Mouse (Mus musculus) liver, embryonic 13.5 days (tissue): Measurements from ENCODE around the gene Dnajb12. TPM values are rescaled to one million over a fixed set of nuclear protein-coding genes. Genes with fewer than 3 reads are reported as not detected.

Source experiments
- ATAC-seq: fragments of 200-750 bp; cut with Nextera tagmentation; 2 replicates; pipeline ENCODE4 v1.8.0; 2017; ENCODE audit warnings: low read depth, mild to moderate bottlenecking, moderate number of reproducible peaks, moderate library complexity
- DNase-seq: peaks from one replicate; pipeline ENCODE4 v3.0.0; 2022
- H3K27ac ChIP-seq: fragments of 300-500 bp; sonication (generic); 2 replicates; pipeline ENCODE4 v1.5.1; 2015; ENCODE audit warnings: moderate library complexity, mild to moderate bottlenecking, inconsistent platforms
- H3K27me3 ChIP-seq: fragments of 300-500 bp; sonication (generic); 2 replicates; pipeline ENCODE4 v1.6.1; 2015; ENCODE audit warnings: mild to moderate bottlenecking, inconsistent platforms
- H3K36me3 ChIP-seq: fragments of 300-500 bp; sonication (generic); 2 replicates; pipeline ENCODE4 v1.6.1; 2015; ENCODE audit warnings: mild to moderate bottlenecking, inconsistent platforms
- H3K4me1 ChIP-seq: fragments of 300-500 bp; sonication (generic); replicated peaks from 2 replicates; pipeline ENCODE4 v1.6.1; 2015; ENCODE audit warnings: inconsistent platforms
- H3K4me2 ChIP-seq: fragments of 300-500 bp; sonication (generic); 2 replicates; pipeline ENCODE4 v1.6.1; 2015; ENCODE audit warnings: inconsistent platforms, mild to moderate bottlenecking, moderate library complexity
- H3K4me3 ChIP-seq: fragments of 300-500 bp; sonication (generic); replicated peaks from 2 replicates; pipeline ENCODE4 v1.5.1; 2015; ENCODE audit warnings: mild to moderate bottlenecking, inconsistent platforms
- H3K9ac ChIP-seq: fragments of 300-500 bp; sonication (generic); 2 replicates; pipeline ENCODE4 v1.6.1; 2015; ENCODE audit warnings: mild to moderate bottlenecking, inconsistent platforms
- H3K9me3 ChIP-seq: fragments of 300-500 bp; sonication (generic); replicated peaks from 2 replicates; pipeline ENCODE4 v1.6.1; 2016; ENCODE audit warnings: inconsistent platforms
- WGBS: fragments of 180-500 bp; shearing (Covaris S2); methylation state at CpG from one replicate; pipeline ENCODE4 v1.1.7; 2015; ENCODE audit not compliant: insufficient replicate concordance; 5-methylcytosine and 5-hydroxymethylcytosine counted together
- polyA plus RNA-seq: library from polyadenylated mRNA; unstranded; fragments of >200 nt; fragmentation: Nextera tagmentation; extraction: Ambion mirVana; gene quantifications from 2 replicates; pipeline ENCODE4 v1.2.1, GENCODE M21; 2015

The Dnajb12 gene
- polyA plus RNA-seq, 1 experiment from 2014 or later, result 13.4 TPM

- 15% methylated on average over 7 of the region's 7 CpGs for WGBS
- no peaks in the 10 kb centered on the region for H3K36me3 ChIP-seq
- DNase-seq (no peak), ATAC-seq (peak; percentile 16; the same call in 1 of the 2 replicates)
- H3K4me1 ChIP-seq, result peaks cover 44% of the 10 kb centered on the region
- no peak overlapping the region for H3K9ac ChIP-seq
- no peak overlapping the region for H3K4me3 ChIP-seq
- peaks cover 45% of the 10 kb centered on the region for H3K27me3 ChIP-seq
- H3K27ac ChIP-seq, result peak overlapping the region; percentile 53
- H3K9me3 ChIP-seq, result no peaks in the 10 kb centered on the region
- no peak overlapping the region for H3K4me2 ChIP-seq
These were observed 28.4 kb downstream of the Dnajb12 start for GRCm38 (mm10) chr10:59907695-59908299.

DNA sequence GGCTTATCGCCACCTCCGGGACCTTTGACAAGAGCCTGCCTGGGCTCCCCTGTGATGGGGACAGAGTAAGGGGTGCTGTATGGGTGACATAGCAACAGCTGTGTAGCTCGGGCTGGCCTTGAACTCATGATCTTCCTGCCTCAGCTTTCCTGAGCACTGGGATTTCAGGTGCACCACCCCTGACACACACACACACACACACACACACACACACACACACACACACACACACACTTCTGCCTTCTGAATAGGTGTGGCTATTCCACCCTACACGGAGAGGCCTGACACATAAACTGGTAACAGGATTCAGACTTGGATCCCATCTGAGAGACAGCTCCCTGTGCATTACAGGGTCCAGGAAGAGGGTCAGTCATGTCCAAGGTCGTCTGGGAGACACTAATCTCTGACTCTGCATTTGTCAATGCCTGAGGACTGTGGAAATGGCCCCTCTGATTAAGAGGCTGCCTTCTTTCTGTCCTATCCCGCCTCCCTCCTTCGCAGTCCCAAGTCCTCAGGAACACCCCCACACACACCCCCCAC lies 29.5 kb downstream of the Dnajb12 start:
- H3K9me3 ChIP-seq, result no peaks in the 10 kb centered on the region
- H3K4me1 ChIP-seq, result peaks cover 44% of the 10 kb centered on the region
- H3K4me2 ChIP-seq, result no peak overlapping the region
- H3K4me3 ChIP-seq, result no peak overlapping the region
- peaks cover 50% of the 10 kb centered on the region for H3K27me3 ChIP-seq
- no peak overlapping the region for H3K9ac ChIP-seq
- 0 out of 2 replicates have a peak, but pooled peaks have one; percentile 16 for ATAC-seq
- no peaks in the 10 kb centered on the region for H3K36me3 ChIP-seq
- no peak for DNase-seq
- WGBS, result 29% methylated on average over 7 of the region's 7 CpGs
- H3K27ac ChIP-seq, result 0 out of 2 replicates have a peak overlapping the region, but pooled peaks have one; percentile 53

DNA sequence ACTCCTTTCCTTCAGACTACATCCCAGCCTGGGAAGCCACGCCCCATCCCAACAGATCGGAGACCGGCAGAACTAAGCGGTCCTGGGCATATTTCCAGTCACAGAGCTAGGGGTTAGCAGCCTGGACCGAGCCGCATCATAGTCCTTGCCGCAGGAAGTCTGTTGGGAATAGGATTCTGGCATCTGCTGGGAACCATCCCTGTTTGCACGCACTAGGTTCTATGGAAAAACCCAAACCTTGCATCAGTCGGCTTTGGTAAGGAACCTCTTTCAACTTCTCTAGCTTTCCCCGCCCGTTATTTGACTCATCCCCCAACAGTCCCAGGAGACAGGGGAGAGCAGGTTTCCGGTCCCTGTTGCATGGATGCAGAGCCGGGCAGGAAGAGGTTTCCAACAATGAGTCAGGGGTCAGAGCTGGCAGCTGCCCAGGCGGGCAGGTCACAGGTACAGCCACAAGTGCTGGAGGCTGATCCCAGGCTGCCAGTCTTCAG lies 30.0 kb downstream of the Dnajb12 start:
- DNase-seq, result no peak
- Histone ChIP-seq H3K9me3 (no peaks in the 10 kb centered on the region), H3K4me2 (peak overlapping the region; percentile 25), H3K4me3 (no peak overlapping the region), H3K9ac (no peak overlapping the region), H3K36me3 (no peaks in the 10 kb centered on the region), H3K4me1 (peaks cover 44% of the 10 kb centered on the region), H3K27me3 (peaks cover 50% of the 10 kb centered on the region), H3K27ac (peak overlapping the region; percentile 8; the same call in 1 of the 2 replicates)
- WGBS, result 10% methylated on average over 14 of the region's 14 CpGs
- no peak for ATAC-seq

DNA sequence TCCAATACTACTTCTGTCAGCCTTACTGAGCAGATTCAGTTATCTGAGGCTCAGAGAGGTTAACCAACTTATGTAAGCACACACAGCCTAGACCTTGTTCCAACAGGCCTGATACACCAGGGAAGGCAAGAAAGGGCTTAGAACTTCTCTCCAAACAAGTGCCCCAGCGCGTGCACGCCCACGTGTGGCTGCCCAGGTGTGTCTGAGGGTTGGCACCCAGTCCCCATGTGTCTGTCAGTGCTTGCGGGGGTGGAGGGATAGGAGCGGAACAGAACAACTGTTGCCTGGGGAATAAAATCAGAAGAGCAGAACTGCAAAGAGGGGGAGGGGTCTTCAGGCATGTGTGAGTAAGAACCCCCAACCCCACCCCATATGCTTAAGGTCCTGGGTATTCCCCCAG lies 31.7 kb downstream of the Dnajb12 start:
- H3K27me3 ChIP-seq, result peaks cover 50% of the 10 kb centered on the region
- peak overlapping the region; percentile 35 for H3K4me2 ChIP-seq
- H3K4me1 ChIP-seq, result peaks cover 52% of the 10 kb centered on the region
- DNase-seq (no peak), ATAC-seq (no peak)
- no peaks in the 10 kb centered on the region for H3K9me3 ChIP-seq
- H3K27ac ChIP-seq, result no peak overlapping the region
- WGBS, result 34% methylated on average over 6 of the region's 6 CpGs
- H3K9ac ChIP-seq, result peak overlapping the region; percentile 30; the same call in 1 of the 2 replicates
- H3K4me3 ChIP-seq, result no peak overlapping the region
- no peaks in the 10 kb centered on the region for H3K36me3 ChIP-seq

DNA sequence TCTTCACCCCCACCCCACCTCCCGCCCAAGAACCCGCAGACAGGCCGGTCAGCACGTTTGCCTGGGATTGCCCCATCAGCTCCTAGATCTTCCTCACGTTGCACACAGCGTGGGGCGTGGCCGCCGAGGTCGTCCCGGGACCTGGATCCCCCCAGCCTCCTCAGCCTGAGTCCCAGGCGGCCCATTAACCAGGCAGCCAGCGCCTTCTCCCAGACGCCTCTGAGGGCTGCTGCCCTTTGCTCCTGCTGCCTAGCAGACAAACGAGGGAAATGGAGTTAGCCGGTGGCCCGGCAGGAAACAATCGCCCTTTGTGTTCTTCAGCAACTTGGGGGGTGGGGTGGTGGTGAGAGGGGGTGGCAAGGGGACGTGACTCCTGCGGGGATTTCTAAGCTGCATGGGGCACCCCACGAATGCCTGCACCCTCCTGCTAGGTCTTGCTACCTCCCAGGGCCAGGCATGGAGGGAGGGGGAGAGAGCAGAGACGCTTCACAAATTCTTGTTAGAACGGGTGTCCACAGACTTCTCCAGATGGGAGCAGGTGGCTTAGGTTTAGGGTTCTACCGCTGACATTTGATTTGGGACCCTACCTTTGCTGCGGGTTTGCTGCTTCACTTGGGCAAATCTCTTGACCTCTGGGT lies 32.3 kb downstream of the Dnajb12 start:
- peaks cover 50% of the 10 kb centered on the region for H3K27me3 ChIP-seq
- peak overlapping the region; percentile 30; the same call in 1 of the 2 replicates for H3K9ac ChIP-seq
- ATAC-seq (no peak), DNase-seq (no peak)
- no peaks in the 10 kb centered on the region for H3K36me3 ChIP-seq
- no peak overlapping the region for H3K4me3 ChIP-seq
- WGBS, result 14% methylated on average over 25 of the region's 25 CpGs
- H3K4me1 ChIP-seq, result peaks cover 58% of the 10 kb centered on the region
- peak overlapping the region; percentile 35 for H3K4me2 ChIP-seq
- H3K9me3 ChIP-seq, result no peaks in the 10 kb centered on the region
- H3K27ac ChIP-seq, result no peak overlapping the region

DNA sequence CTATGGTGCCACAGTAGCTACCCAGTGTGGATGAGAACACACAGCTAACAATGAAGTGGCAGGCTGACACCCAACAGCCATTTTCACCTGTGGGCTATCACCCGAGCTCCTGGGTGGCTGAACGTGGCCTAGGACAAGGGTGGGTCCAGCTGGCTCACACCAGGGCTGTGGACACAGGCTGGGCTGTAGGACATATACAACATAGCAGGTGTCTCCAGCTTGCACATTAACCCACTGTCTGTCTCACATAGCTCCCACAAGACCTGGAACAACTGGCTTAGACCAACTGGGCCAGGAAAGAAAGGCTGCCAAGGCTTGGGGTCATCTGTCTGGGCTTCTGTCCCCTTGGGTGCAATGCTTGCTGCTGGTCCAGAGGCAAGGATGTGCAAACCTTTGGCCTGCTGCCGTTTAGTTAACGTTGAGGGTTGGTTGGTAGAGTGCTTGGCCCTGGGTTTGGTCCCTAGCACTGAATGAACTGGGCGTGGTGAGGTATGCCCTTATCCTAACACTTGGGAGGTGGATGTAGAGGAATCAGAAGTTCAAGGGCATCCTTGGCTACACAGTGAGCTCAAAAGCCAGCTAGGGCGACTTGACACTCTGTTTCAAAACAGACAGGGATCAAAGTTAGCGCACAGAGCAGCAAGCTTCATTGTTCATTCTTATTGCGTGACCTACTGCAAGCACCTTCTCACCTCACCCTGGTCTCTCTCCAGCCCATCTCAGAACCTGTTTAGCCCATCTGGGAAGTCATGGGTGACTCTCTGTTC lies 36.0 kb downstream of the Dnajb12 start:
- Histone ChIP-seq H3K4me1 (peaks cover 48% of the 10 kb centered on the region), H3K4me2 (no peak overlapping the region), H3K9ac (no peak overlapping the region), H3K9me3 (no peaks in the 10 kb centered on the region), H3K27me3 (peaks cover 30% of the 10 kb centered on the region), H3K36me3 (no peaks in the 10 kb centered on the region), H3K4me3 (no peak overlapping the region), H3K27ac (no peak overlapping the region)
- WGBS, result 73% methylated on average over 8 of the region's 8 CpGs
- DNase-seq (no peak), ATAC-seq (no peak)

DNA sequence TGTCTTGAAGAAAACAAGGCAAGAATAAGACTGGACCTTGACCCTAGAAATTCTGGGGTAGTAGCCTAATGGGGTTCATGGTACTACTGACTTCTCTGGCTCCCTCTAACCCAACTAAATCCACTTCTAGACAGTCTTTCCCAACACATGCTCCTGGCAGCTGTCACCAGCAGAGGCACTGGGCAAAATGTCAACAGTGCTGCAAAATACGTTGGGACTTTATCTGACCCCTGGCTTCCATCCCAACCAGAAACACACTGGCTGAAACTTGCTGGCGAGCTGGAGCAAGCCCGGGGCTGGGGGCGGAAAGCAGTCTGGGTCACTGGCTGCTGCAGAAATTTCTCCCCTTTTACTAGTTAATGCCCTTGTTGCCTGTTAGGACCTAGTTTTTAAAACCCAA lies 36.8 kb downstream of the Dnajb12 start:
- WGBS, result 10% methylated on average over 4 of the region's 4 CpGs
- Histone ChIP-seq H3K4me1 (peaks cover 49% of the 10 kb centered on the region), H3K36me3 (no peaks in the 10 kb centered on the region), H3K9me3 (no peaks in the 10 kb centered on the region), H3K27me3 (peaks cover 22% of the 10 kb centered on the region), H3K4me2 (peak overlapping the region; percentile 59), H3K4me3 (peak overlapping the region; percentile 39), H3K9ac (peak overlapping the region; percentile 18), H3K27ac (no peak overlapping the region)
- DNase-seq (no peak), ATAC-seq (0 out of 2 replicates have a peak, but pooled peaks have one; percentile 10)

DNA sequence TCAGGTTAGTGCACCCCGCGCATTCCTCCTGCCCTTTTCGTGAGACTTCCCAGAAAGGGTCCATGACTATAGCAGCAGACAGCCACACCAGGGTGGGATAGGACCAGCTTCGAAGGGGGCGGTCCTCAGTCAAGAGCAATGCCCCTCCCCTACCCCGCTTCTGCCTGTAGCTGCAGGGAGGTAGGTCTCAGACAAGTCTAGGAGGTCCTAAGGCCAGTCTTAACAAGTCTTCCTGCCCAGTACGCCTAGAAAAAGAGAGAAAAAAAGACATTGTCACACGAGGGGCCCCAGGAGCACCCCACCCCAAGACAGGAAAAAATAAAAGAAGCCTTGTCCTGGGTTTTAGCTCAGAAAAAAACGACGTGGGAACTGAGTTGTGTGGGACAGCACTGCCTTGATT lies 37.3 kb downstream of the Dnajb12 start:
- WGBS, result 2% methylated on average over 10 of the region's 10 CpGs
- DNase-seq (no peak), ATAC-seq (peak; percentile 57)
- H3K27ac ChIP-seq, result no peak overlapping the region
- peak overlapping the region; percentile 39 for H3K4me3 ChIP-seq
- H3K9ac ChIP-seq, result peak overlapping the region; percentile 18; the same call in 1 of the 2 replicates
- peak overlapping the region; percentile 59 for H3K4me2 ChIP-seq
- no peaks in the 10 kb centered on the region for H3K36me3 ChIP-seq
- H3K4me1 ChIP-seq, result peaks cover 49% of the 10 kb centered on the region
- H3K27me3 ChIP-seq, result peaks cover 17% of the 10 kb centered on the region
- H3K9me3 ChIP-seq, result no peaks in the 10 kb centered on the region

- Histone ChIP-seq H3K4me2 (no peak overlapping the region), H3K4me1 (peaks cover 50% of the 10 kb centered on the region)
- no peak for ATAC-seq
These were observed 38.8 kb downstream of the Dnajb12 start for GRCm38 (mm10) chr10:59918111-59918510.

GRCm38 (mm10) chr10:59919494-59920181 lies 40.3 kb downstream of the Dnajb12 start:
- DNase-seq (no peak), ATAC-seq (no peak)
- 54% methylated on average over 15 of the region's 15 CpGs for WGBS
- Histone ChIP-seq H3K9ac (peak overlapping the region; percentile 48; the same call in 1 of the 2 replicates), H3K4me2 (peak overlapping the region; percentile 75; the same call in 1 of the 2 replicates), H3K9me3 (no peaks in the 10 kb centered on the region), H3K27me3 (no peaks in the 10 kb centered on the region), H3K4me1 (peaks cover 56% of the 10 kb centered on the region), H3K27ac (peak overlapping the region; percentile 11; the same call in 1 of the 2 replicates), H3K4me3 (no peak overlapping the region), H3K36me3 (no peaks in the 10 kb centered on the region)

More at GRCm38 (mm10) chr10:59918111-59918510, 38.8 kb downstream of the Dnajb12 start:
- WGBS, result 80% methylated on average over 4 of the region's 4 CpGs
- Histone ChIP-seq H3K9ac (no peak overlapping the region), H3K27me3 (0 out of 2 replicates have a peak, but pooled peaks cover 4% of the 10 kb centered on the region), H3K27ac (no peak overlapping the region), H3K4me3 (no peak overlapping the region), H3K9me3 (no peaks in the 10 kb centered on the region), H3K36me3 (no peaks in the 10 kb centered on the region)
- DNase-seq, result no peak
